Mouse (Mus musculus) adrenal gland, postnatal 4 days (tissue): Measurements from ENCODE around the gene Gm3250. TPM values are rescaled to one million over a fixed set of nuclear protein-coding genes. Genes with fewer than 3 reads are reported as not detected.
"Not testable (repeated sequence)": the region's sequence is repeated elsewhere in the genome, so short reads cannot be mapped to it uniquely, and the experiment has no call there.

Experiments used
- DNase-seq, 2 experiments: peaks; one replicate each; pipeline ENCODE4 v3.0.0; 2021 to 2022; ENCODE audit warnings: low spot score in 2 of 2, mixed read lengths in 2 of 2
- long read RNA-seq, 2 experiments: library from polyadenylated mRNA; stranded (forward); transcript quantifications; one replicate each; pipeline ENCODE4 v2.0.0; 2021
- total RNA-seq, 2 experiments: library from RNA; stranded (reverse); gene quantifications; 2 replicates each; pipeline ENCODE4 v1.2.3; 2021

The Gm3250 gene
- not detected for total RNA-seq
- long read RNA-seq, experiment 1: 0 reads
- long read RNA-seq, experiment 2: 0 reads

- DNase-seq: not testable (repeated sequence)
Observed at GRCm38 (mm10) chr10:77782442-77782841, at the start of gene Gm3250. Gene Gm3250 (minus strand): TSS chr10:77782542.

DNA sequence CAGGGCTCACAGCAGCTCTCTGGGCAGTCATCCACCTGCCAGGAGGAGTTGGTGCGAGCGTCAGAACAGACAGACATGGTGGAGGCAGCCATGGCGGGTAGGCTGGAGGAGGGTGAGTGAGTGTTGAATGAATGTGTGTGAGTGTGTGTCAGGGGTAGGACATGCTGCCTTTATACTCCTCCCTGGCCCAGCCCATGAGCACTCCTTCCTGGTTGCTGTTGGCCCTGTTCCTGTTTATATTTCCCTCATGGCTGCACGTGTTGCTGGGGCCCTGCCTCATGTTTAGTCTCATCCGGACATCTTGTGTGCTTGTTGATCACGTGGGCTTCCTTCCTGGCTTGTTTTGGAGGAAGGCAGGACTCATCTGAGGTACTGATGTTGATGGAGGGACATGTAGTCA lies 44.6 kb upstream of the Gm3250 start, which contains the start of gene Krtap10-4:
Krtap10-4 (minus strand) TSS at position 145 of the 400 bp plus-strand sequence.
- no peak for DNase-seq

GRCm38 (mm10) chr10:77819203-77819602 lies 36.9 kb upstream of the Gm3250 start:
- DNase-seq: no peak

DNA sequence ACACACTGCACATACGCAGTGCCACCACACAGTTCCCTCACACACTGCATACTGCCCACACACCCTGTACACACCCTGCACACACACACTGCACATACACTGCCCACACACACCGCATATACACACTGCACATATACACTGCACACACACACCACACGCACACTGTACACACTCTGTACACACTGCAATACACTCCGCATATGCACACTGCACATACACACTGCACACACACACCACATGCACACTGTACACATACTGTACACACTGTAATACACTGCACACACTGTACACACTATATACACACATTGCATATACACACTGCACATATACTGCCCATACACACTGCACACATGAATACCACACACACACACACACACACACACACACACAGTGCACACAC lies 36.2 kb upstream of the Gm3250 start:
- no peak for DNase-seq

GRCm38 (mm10) chr10:77815514-77815913 lies 33.2 kb upstream of the Gm3250 start:
- no peak for DNase-seq

DNA sequence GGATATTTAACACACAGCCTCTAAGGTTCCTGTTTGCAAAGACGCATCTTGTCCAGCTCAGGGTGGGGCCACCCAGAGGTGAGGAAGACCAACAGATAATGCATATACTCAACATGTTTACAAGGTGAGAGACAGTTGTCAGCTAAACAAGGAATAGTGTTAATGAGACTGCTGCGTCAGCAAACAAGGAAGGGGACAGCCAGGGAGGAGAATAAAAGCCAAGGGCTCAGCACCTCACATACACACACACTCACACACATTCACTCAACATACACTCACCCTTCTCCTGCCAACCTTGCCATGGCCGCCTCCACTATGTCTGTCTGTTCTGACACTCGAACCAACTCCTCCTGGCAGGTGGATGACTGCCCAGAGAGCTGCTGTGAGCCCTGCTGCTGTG lies 32.0 kb upstream of the Gm3250 start, which contains the start of gene Gm2696:
Gm2696 (plus strand) TSS at position 301 of the 400 bp plus-strand sequence.
- DNase-seq: no peak

DNA sequence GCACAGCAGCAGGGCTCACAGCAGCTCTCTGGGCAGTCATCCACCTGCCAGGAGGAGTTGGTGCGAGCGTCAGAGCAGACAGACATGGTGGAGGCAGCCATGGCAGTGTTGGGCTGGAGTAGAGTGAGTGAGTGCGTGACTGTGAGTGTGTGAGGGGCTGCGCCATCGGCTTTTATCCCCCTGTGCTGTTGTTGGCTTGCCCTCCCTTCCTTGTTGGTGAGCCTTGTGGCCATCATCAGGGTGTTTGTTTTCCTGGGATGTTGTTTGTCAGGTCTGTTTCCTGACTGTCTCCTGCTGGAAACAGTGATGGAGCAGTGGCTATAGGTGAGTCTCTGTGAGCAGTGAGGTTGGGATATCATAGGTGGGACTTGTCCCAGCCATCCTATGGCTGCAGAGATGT lies 29.4 kb upstream of the Gm3250 start, which contains the start of gene Gm9507:
Gm9507 (minus strand) TSS at position 101 of the 400 bp plus-strand sequence.
- DNase-seq: no peak

DNA sequence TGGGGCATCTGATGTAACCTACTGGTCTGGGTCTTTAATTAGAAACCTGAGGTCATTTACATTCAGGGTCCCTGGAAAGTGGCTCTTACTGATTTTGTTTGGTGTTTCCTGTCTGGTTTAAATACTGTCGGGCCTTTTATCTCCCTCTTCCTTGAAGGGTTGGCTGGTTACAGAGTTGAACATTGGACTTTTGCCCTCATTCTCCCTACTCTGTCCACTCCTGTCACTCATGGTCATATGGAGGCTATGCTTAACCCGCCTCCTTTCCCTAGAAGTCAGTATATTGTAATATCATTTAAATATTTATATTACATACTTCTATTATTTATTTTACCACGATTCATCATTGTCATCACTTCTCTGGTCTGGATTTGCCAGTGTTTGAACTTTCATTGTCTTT lies 21.8 kb upstream of the Gm3250 start:
- no peak for DNase-seq

DNA sequence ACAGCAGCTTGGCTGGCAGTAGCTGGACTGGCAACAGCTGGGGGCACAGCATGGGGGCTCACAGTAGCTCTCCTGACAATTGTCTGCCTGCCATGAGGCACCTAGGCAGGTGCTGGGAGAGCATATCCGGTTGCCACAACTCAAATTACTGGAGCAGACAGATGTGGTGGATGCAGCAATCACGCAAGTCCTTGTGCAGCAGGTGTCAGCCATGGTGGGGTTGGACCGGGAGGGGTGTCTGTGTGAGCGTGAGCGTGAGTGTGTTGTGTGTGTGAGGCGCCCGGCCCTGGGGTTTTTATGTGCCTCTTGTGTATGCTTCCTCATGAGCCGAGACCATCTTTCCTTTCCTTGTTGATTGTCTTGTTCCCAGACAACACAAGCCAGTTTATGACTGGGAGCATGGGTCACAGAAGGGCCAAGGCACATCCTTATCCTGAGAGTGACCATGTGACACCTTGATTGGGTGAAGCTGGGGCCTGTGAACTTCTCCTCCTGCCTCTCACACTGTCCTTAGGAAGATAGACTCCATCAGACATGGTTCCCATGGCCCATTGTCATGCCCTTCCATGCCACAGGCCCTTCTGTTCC lies 16.7 kb upstream of the Gm3250 start, which contains the start of gene Gm19668:
Gm19668 (minus strand) TSS at position 213 of the 588 bp plus-strand sequence.
- DNase-seq: no peak

DNA sequence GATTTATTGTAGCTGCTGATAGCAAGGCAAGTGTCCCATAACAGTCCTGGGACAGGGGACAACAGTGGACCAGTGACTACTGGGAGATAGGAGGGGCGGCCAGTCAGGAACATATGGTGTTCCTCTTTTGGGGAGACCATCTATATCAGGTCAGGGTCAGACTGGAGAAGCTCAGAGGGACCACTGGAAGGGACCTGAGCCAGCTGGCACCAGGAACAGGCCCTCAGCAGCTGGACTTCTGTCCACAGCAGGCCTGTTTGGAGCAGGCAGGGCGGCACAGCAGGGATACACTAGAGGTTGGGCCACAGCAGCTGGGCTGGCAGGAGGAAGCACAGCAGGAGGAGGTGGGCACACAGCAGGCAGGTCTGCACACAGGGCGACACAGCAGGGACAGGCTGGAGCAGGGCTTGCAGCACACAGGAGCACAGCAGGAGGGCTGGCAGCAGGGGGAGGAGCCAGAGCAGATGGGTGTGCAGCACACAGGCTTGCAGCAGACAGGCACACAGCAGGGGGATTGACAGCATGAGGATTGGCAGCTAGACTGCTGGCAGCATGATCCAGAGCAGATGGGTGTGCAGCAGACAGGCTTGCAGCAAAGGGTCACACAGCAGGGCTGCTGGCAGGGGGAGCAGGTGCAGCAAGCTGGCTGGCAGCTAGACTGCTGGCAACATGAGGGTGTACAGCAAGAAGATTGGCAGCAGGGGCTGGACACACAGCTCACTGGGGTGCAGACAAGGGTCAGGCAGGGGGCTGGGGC lies 16.0 kb upstream of the Gm3250 start:
- not testable (repeated sequence) for DNase-seq

- no peak for DNase-seq
Observed at GRCm38 (mm10) chr10:77797677-77798076, 15.3 kb upstream of the Gm3250 start.

DNA sequence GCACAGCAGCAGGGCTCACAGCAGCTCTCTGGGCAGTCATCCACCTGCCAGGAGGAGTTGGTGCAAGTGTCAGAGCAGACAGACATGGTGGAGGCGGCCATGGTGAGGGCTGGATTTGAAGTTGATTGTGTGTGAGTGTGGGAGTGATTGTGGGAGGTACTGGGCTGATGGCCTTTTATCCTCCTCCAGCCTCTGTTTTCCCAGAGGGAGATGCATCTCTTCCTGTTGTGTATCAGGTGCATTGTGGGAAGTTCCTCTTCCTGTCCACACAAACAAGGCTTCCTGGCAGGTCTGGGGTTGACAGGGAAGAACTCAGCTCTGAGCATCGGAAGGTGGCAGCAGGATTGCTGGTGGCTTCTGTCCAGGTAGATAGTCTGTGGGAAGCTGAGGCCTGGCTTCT lies 12.6 kb upstream of the Gm3250 start, which contains the start of gene Gm9639:
Gm9639 (minus strand) TSS at position 101 of the 400 bp plus-strand sequence.
- no peak for DNase-seq

- no peak for DNase-seq
Observed at GRCm38 (mm10) chr10:77788621-77789020, 6.3 kb upstream of the Gm3250 start.

DNA sequence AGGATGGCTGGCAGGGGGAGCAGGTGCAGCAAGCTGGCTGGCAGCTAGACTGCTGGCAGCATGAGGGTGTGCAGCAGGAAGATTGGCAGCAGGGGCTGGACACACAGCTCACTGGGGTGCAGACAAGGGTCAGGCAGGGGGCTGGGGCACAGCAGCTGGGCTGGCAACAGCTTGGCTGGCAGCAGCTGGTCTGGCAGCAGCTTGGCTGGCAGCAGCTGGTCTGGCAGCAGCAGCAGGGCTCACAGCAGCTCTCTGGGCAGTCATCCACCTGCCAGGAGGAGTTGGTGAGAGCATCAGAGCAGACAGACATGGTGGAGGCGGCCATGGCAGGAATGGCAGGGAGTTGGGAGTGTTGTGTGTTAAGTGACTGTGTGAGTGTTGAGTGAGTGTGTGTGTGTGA lies 5.5 kb upstream of the Gm3250 start, which contains the start of gene Gm7137:
Gm7137 (minus strand) TSS at position 325 of the 400 bp plus-strand sequence.
- not testable (repeated sequence) for DNase-seq

DNA sequence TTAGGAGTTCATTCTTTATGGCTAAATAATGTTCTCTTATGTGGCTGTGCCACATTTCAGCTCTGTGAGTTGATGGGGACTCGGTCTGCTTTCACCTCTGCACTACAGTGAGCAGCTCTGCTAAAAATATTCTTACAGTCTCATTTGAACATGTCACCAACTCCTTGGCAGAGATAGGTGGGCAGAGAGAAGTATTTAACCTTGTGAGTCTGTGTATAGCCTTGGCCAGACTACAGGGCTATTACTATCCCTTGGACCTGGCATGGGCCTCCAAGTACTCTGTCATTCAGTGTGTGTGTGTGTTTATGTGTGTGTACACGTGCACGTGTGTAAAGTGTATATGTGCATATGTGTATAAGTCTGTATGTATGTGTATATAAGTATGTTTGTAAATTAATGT lies 1.1 kb upstream of the Gm3250 start:
- not testable (repeated sequence) for DNase-seq

GRCm38 (mm10) chr10:77776844-77777243 lies 5.5 kb downstream of the Gm3250 start, which contains the start of gene Gm7138:
Gene Gm7138 (minus strand): TSS chr10:77776944.
- not testable (repeated sequence) for DNase-seq

GRCm38 (mm10) chr10:77772142-77772541 lies 10.2 kb downstream of the Gm3250 start:
- not testable (repeated sequence) for DNase-seq

DNA sequence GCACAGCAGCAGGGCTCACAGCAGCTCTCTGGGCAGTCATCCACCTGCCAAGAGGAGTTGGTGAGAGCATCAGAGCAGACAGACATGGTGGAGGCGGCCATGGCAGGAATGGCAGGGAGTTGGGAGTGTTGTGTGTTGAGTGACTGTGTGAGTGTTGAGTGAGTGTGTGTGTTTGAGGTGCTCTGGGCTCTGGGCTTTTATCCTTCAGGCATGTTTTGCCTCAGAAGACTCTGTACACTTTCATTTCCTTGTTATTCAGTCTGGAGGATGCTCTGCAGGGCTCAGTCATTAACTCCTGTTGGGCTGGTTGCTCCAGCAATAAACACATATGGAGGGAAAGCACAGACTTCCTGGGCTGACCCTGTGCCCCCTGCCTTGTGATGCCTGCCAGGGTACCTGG lies 11.1 kb downstream of the Gm3250 start, which contains the start of gene Gm3238:
Gm3238 (minus strand) TSS at position 101 of the 400 bp plus-strand sequence.
- not testable (repeated sequence) for DNase-seq

- no peak for DNase-seq
Observed at GRCm38 (mm10) chr10:77769727-77770126, 12.6 kb downstream of the Gm3250 start.

DNA sequence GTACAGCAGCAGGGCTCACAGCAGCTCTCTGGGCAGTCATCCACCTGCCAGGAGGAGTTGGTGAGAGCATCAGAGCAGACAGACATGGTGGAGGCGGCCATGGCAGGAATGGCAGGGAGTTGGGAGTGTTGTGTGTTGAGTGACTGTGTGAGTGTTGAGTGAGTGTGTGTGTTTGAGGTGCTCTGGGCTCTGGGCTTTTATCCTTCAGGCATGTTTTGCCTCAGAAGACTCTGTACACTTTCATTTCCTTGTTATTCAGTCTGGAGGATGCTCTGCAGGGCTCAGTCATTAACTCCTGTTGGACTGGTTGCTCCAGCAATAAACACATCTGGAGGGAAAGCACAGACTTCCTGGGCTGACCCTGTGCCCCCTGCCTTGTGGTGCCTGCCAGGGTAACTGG lies 22.8 kb downstream of the Gm3250 start, which contains the start of gene Gm3233:
Gm3233 (minus strand) TSS at position 101 of the 400 bp plus-strand sequence.
- not testable (repeated sequence) for DNase-seq

DNA sequence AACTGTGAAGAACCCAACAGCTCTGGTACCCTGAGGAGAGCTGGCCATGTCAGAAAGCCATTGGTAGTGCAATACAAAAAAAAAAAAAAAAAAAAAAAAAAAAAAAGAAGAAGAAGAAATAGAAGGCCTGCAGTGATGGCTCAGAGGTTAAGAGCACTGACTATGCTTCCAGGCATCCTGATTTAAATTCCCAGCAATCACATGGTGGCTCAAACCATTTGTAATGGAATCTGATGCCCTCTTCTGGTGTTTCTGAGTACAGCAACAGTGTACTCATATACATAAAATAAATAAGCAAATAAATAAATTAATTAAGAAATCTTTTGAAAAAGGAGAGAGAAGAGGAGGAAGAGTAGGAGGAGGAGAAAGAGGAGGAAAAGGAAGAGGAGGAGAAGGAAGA lies 28.9 kb downstream of the Gm3250 start:
- DNase-seq: no peak

- DNase-seq: not testable (repeated sequence)
Observed at GRCm38 (mm10) chr10:77752312-77752711, 30.0 kb downstream of the Gm3250 start.
